Mouse (Mus musculus): Measurements from ENCODE around the gene Commd1.

- no peak for TF ChIP-seq GATA1 (IDR thresholded peaks at IDR 0.05; ENCODE audit: low read length)
- no peak for TF ChIP-seq TAL1 (IDR thresholded peaks at IDR 0.05; ENCODE audit: low read length)
Observed at GRCm38 (mm10) chr11:22919336-22919735, 62.8 kb downstream of the Commd1 start.

Measured in erythroblast, embryonic 14.5 days (primary cell).